Mouse (Mus musculus): Measurements from ENCODE around the gene Gm10974.

DNA sequence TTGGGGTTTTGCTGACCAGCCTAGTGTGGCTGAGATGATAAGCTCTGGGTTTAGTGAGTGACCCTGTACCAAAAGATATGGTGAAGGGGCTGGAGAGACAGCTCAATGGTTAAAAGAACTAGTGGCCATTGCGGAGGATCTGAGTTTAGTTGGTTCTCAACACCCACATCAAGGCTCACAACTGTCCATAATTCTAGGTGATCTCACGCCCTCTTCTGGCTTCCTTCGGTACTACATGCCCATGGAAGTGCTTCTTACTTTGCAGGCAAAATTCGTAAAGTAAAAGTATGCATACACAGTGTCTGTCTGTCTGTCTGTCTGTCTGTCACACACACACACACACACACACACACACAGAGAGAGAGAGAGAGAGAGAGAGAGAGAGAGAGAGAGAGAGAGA, 23.4 kb upstream of the Gm10974 start:
- no peak for TF ChIP-seq GATA1 (IDR thresholded peaks at IDR 0.05; ENCODE audit: borderline replicate concordance, low read length)
- peak; percentile 64 for TF ChIP-seq CTCF (IDR thresholded peaks at IDR 0.05; ENCODE audit: low read depth, low read length)
- TF ChIP-seq POLR2AphosphoS5 (IDR thresholded peaks at IDR 0.05; ENCODE audit: insufficient replicate concordance, low read depth, low read length): no peak

Data from G1E (cell line).